Mouse (Mus musculus) layer of hippocampus, postnatal 25 days (tissue): ENCODE measurements around the gene Csnka2ip. TPM values are rescaled to one million over a fixed set of nuclear protein-coding genes. Genes with fewer than 3 reads are reported as not detected.

Source experiments
- DNase-seq, 2 experiments: peaks; one replicate each; pipeline ENCODE4 v3.0.0; 2022; ENCODE audit warnings: mixed read lengths in 2 of 2, low spot score in 1 of 2; ENCODE audit errors: extremely low spot score in 1 of 2
- total RNA-seq, 2 experiments: library from RNA; stranded (reverse); gene quantifications; 2 replicates each; pipeline ENCODE4 v1.2.3; 2021

Csnka2ip gene
- 1 to 10 TPM in 1 of 2 experiments, under 1 TPM in 1; 0.64 to 1.1 TPM for total RNA-seq

- no peak for DNase-seq
Measured at GRCm38 (mm10) chr16:64602308-64602707, at the start of gene Csnka2ip. Gene Csnka2ip (minus strand): TSS chr16:64602408.

- DNase-seq: no peak
Measured at GRCm38 (mm10) chr16:64649594-64650290, 47.5 kb upstream of the Csnka2ip start.

- DNase-seq: no peak
Measured at GRCm38 (mm10) chr16:64647771-64648170, 45.6 kb upstream of the Csnka2ip start.

GRCm38 (mm10) chr16:64635110-64635509 lies 32.9 kb upstream of the Csnka2ip start:
- DNase-seq: no peak

- DNase-seq: no peak
Measured at GRCm38 (mm10) chr16:64620116-64620515, 17.9 kb upstream of the Csnka2ip start.

- no peak for DNase-seq
Measured at GRCm38 (mm10) chr16:64614648-64615047, 12.4 kb upstream of the Csnka2ip start.

GRCm38 (mm10) chr16:64607793-64608192 lies 5.6 kb upstream of the Csnka2ip start:
- DNase-seq: no peak

GRCm38 (mm10) chr16:64586825-64587224 lies 15.4 kb downstream of the Csnka2ip start:
- no peak for DNase-seq

- no peak for DNase-seq
Measured at GRCm38 (mm10) chr16:64586262-64586619, 16.0 kb downstream of the Csnka2ip start.

- no peak for DNase-seq
Measured at GRCm38 (mm10) chr16:64585599-64586261, 16.5 kb downstream of the Csnka2ip start.

GRCm38 (mm10) chr16:64584591-64584990 lies 17.6 kb downstream of the Csnka2ip start:
- no peak for DNase-seq

- no peak for DNase-seq
Measured at GRCm38 (mm10) chr16:64583406-64583805, 18.8 kb downstream of the Csnka2ip start.

GRCm38 (mm10) chr16:64569496-64569895 lies 32.7 kb downstream of the Csnka2ip start:
- DNase-seq: no peak

- no peak for DNase-seq
Measured at GRCm38 (mm10) chr16:64563081-64563480, 39.1 kb downstream of the Csnka2ip start.

- DNase-seq: no peak
Measured at GRCm38 (mm10) chr16:64558518-64558917, 43.7 kb downstream of the Csnka2ip start.

- DNase-seq: no peak
Measured at GRCm38 (mm10) chr16:64526883-64527282, 75.3 kb downstream of the Csnka2ip start.

- DNase-seq: no peak
Measured at GRCm38 (mm10) chr16:64524051-64524645, 78.1 kb downstream of the Csnka2ip start.

- DNase-seq: no peak
Measured at GRCm38 (mm10) chr16:64513423-64513822, 88.8 kb downstream of the Csnka2ip start.
